Mouse (Mus musculus) left cerebral cortex, adult 2 months (tissue): ENCODE results near the gene Fgfr2. TPM values are rescaled to one million over a fixed set of nuclear protein-coding genes. Genes with fewer than 3 reads are reported as not detected.

Source experiments
- DNase-seq, 2 experiments: peaks; one replicate each; pipeline ENCODE4 v3.0.0; 2021 to 2022; ENCODE audit warnings: low spot score in 2 of 2, mixed read lengths in 1 of 2; ENCODE audit errors: extremely low spot score in 1 of 2
- H3K27ac ChIP-seq: fragments of 200-600 bp; 2 replicates; pipeline ENCODE4 v1.8.1; 2022
- H3K4me3 ChIP-seq: fragments of 200-600 bp; 2 replicates; pipeline ENCODE4 v1.8.1; 2022
- CTCF ChIP-seq: fragments of 200-600 bp; IDR thresholded peaks from 2 replicates; pipeline ENCODE4 v1.8.1; 2022; ENCODE audit warnings: antibody characterized with exemption, mild to moderate bottlenecking, moderate library complexity
- intact Hi-C: fragments of 180-260 bp; cut with DNase I; formaldehyde crosslinking; loops from one replicate; pipeline ENCODE4 v1.15.1; 2025
- total RNA-seq, 2 experiments: library from RNA; stranded (reverse); gene quantifications; 2 replicates each; pipeline ENCODE4 v1.2.3; 2021

The Fgfr2 gene
- total RNA-seq, 2 experiments from 2014 or later = 47.3 to 47.4 TPM

DNA sequence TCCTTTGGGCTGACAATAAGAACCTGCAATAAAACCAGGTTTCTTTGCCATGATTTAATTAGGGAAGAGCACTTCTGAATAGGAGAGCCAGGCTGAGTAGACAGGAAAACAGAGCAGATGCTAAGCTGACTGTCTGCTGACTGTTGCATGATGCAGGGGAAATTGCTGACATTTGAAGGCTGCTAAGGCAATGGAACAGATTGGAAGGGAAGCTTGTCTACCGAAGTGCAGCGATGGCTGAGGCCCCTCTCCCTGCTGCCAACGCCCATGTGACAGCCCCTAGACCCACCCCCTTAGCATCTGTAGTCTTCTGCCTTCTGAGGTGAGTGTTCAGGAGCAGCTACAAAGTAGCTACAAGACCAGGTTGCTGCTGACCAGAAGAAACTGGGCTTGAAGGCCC lies 2397.0 kb downstream of the Fgfr2 start:
- no peak for TF ChIP-seq CTCF
- Histone ChIP-seq H3K27ac (no peak overlapping the region), H3K4me3 (no peak overlapping the region)
- intact Hi-C loops = no loop called here
- no peak for DNase-seq

DNA sequence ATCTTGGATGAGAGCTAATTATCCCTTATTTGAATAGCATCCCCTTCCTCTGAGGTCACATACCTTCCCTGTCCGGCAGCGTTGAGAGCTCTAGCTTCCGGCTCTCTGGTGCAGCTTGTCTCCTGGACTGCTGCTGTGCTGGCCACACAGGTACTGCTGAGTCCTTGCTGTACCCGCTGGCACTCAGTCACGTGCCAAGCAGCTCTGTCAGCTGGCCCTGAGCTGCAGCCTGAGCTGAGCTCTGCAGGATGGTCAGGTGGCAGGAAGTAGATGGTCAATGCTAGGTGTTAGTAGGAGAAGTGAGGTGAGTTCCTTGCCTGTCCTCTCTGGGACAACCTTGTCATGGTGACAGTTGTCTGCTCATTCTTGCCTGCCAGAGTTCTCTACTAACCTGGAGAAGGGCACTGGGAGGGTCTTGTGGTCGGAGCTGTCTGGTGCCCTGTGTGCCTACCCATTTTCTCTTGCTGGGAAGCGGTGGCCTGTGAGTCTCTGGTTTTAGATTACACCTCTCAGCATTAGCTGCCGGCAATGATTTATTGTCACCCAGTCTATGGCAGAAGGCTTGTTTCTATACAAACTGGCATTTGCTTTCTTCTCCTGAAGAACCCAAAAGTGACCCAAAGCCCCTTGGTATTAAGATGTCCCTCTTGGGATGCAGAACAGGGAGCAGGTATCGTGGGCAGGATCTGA lies 2402.4 kb downstream of the Fgfr2 start:
- intact Hi-C loops = no loop called here

GRCm38 (mm10) chr7:130719931-130720598 lies 2403.1 kb downstream of the Fgfr2 start:
- intact Hi-C loops = no loop called here
- H3K27ac ChIP-seq = no peak overlapping the region
- H3K4me3 ChIP-seq = no peak overlapping the region
- DNase-seq = no peak
- no peak for TF ChIP-seq CTCF

More for the DNA sequence above, 2402.4 kb downstream of the Fgfr2 start:
- H3K4me3 ChIP-seq = no peak overlapping the region
- H3K27ac ChIP-seq = no peak overlapping the region
- DNase-seq = no peak
- no peak for TF ChIP-seq CTCF

DNA sequence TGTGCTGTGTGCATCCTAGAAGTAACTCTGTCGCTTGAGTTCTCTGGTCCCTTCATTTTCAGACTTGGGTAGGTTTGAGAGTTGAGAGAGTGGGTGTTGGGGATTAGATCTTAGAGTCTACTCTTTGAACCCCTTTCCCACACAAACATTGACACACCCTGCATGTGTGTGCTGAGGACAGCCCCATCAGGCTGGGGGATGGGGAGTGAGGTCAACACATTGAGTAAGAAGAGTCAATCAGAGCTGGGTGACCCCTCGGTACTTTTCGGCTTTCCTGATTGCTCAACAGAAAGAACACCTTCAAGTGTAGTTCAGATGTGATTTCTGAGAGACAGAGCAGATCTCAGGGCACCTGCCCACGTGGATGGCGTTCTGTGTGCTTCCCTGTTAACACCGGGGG lies 2406.2 kb downstream of the Fgfr2 start:
- no peak overlapping the region for H3K27ac ChIP-seq
- intact Hi-C loops = no loop called here
- DNase-seq = no peak
- no peak for TF ChIP-seq CTCF
- no peak overlapping the region for H3K4me3 ChIP-seq

GRCm38 (mm10) chr7:130716341-130716740 lies 2406.8 kb downstream of the Fgfr2 start:
- no peak overlapping the region for H3K4me3 ChIP-seq
- H3K27ac ChIP-seq = no peak overlapping the region
- intact Hi-C loops = no loop called here
- no peak for TF ChIP-seq CTCF
- DNase-seq = no peak

GRCm38 (mm10) chr7:130715467-130715866 lies 2407.7 kb downstream of the Fgfr2 start:
- Histone ChIP-seq H3K4me3 (no peak overlapping the region), H3K27ac (no peak overlapping the region)
- no peak for DNase-seq
- intact Hi-C loops = no loop called here
- no peak for TF ChIP-seq CTCF

- Histone ChIP-seq H3K4me3 (no peak overlapping the region), H3K27ac (no peak overlapping the region)
Measured at GRCm38 (mm10) chr7:130713319-130713718, 2409.8 kb downstream of the Fgfr2 start.

DNA sequence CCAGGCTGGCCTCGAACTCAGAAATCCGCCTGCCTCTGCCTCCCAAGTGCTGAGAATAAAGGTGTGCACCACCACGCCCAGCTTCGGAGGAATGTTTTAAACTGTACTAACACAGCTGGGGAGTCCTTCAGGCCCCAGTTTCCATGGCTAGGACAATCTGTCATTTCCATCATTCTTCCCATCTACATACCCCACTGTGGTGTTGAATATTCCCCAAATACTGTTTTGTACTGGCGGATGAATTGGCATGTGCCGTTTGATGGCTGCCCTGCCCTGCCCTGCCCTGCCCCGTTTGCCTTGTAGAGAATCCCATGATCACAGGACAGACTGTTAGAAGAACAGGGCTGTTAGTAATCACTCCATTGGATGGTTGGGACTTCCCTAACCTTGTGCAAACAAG lies 2411.3 kb downstream of the Fgfr2 start:
- no peak overlapping the region for H3K4me3 ChIP-seq
- no peak for DNase-seq
- H3K27ac ChIP-seq = no peak overlapping the region
- intact Hi-C loops = no loop called here
- TF ChIP-seq CTCF = no peak

More at GRCm38 (mm10) chr7:130713319-130713718, 2409.8 kb downstream of the Fgfr2 start:
- no peak for TF ChIP-seq CTCF
- intact Hi-C loops = no loop called here
- no peak for DNase-seq

- H3K27ac ChIP-seq = no peak overlapping the region
- DNase-seq = no peak
- intact Hi-C loops = no loop called here
- no peak for TF ChIP-seq CTCF
- no peak overlapping the region for H3K4me3 ChIP-seq
Measured at GRCm38 (mm10) chr7:130709372-130710274, 2413.5 kb downstream of the Fgfr2 start.

DNA sequence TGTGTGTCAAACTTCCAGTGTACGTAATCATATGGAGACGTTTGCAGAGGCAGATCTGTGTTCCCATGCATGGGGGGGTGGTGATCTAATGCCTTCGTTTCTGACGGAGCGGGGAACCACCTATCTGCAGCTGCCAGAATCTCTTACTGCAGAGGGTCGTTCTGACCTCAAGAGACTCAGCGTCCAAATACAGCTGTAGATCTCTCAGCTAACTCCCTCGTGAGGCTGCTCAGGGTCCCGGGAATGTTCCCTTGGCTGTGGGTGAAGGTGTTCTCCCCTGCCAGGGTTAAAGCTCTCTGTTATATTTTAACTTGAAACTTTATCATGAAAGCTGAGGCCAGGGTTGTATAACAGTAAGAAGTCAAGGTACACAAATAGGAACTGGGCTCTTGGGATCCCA lies 2414.2 kb downstream of the Fgfr2 start:
- intact Hi-C loops = no loop called here
- H3K27ac ChIP-seq = no peak overlapping the region
- TF ChIP-seq CTCF = no peak
- no peak for DNase-seq
- H3K4me3 ChIP-seq = no peak overlapping the region

GRCm38 (mm10) chr7:130705230-130705629 lies 2417.9 kb downstream of the Fgfr2 start:
- no peak overlapping the region for H3K27ac ChIP-seq
- intact Hi-C loops = no loop called here

GRCm38 (mm10) chr7:130701336-130701735 lies 2421.8 kb downstream of the Fgfr2 start:
- TF ChIP-seq CTCF = no peak
- intact Hi-C loops = no loop called here
- H3K4me3 ChIP-seq = no peak overlapping the region
- H3K27ac ChIP-seq = no peak overlapping the region
- DNase-seq = no peak

More at GRCm38 (mm10) chr7:130705230-130705629, 2417.9 kb downstream of the Fgfr2 start:
- TF ChIP-seq CTCF = no peak
- H3K4me3 ChIP-seq = no peak overlapping the region
- no peak for DNase-seq
